Mouse (Mus musculus) hindbrain, postnatal 0 days (tissue): Measurements from ENCODE around the gene Cfb. TPM values are rescaled to one million over a fixed set of nuclear protein-coding genes. Genes with fewer than 3 reads are reported as not detected.
"Not testable (repeated sequence)": the region's sequence is repeated elsewhere in the genome, so short reads cannot be mapped to it uniquely, and the experiment has no call there.

ENCODE experiments used
- ATAC-seq: fragments of 200-750 bp; cut with Nextera tagmentation; 2 replicates; pipeline ENCODE4 v1.8.0; 2017; ENCODE audit warnings: mild to moderate bottlenecking, moderate TSS enrichment, moderate library complexity
- DNase-seq: peaks from one replicate; pipeline ENCODE4 v3.0.0-alpha.2; 2015; ENCODE audit warnings: low spot score
- H3K27ac ChIP-seq: fragments of 300-500 bp; sonication (generic); 2 replicates; pipeline ENCODE4 v1.5.1; 2014; ENCODE audit warnings: mild to moderate bottlenecking
- H3K27me3 ChIP-seq: fragments of 300-500 bp; sonication (generic); 2 replicates; pipeline ENCODE4 v1.6.1; 2014; ENCODE audit warnings: low read length, mixed read lengths; ENCODE audit not compliant: insufficient read depth
- H3K36me3 ChIP-seq: fragments of 300-500 bp; sonication (generic); 2 replicates; pipeline ENCODE4 v1.6.1; 2014; ENCODE audit warnings: low read length, mixed read lengths; ENCODE audit not compliant: insufficient read depth
- H3K4me1 ChIP-seq: fragments of 300-500 bp; sonication (generic); 2 replicates; pipeline ENCODE4 v1.6.1; 2014; ENCODE audit warnings: antibody characterized with exemption, low read length, mixed read lengths; ENCODE audit not compliant: insufficient read depth
- H3K4me2 ChIP-seq: fragments of 300-500 bp; sonication (generic); 2 replicates; pipeline ENCODE4 v1.6.1; 2014; ENCODE audit warnings: low read depth, mild to moderate bottlenecking, low read length, moderate library complexity, mixed read lengths
- H3K4me3 ChIP-seq: fragments of 300-500 bp; sonication (generic); 2 replicates; pipeline ENCODE4 v1.5.1; 2014; ENCODE audit warnings: low read length
- H3K9ac ChIP-seq: fragments of 300-500 bp; sonication (generic); replicated peaks from 2 replicates; pipeline ENCODE4 v1.6.1; 2014; ENCODE audit warnings: mild to moderate bottlenecking, low read length, moderate library complexity, mixed read lengths
- H3K9me3 ChIP-seq: fragments of 300-500 bp; sonication (generic); 2 replicates; pipeline ENCODE4 v1.6.1; 2016; ENCODE audit warnings: low read length, mixed read lengths
- CTCF ChIP-seq: IDR thresholded peaks from 2 replicates; pipeline ENCODE4 v1.5.1; 2016; ENCODE audit warnings: antibody characterized with exemption, control low read depth, low read depth
- WGBS: fragments of 180-500 bp; shearing (Covaris S2); extraction: QIAGEN DNeasy Blood & Tissue Kit; methylation state at CpG from one replicate; pipeline ENCODE4 v1.1.7; 2014; 5-methylcytosine and 5-hydroxymethylcytosine counted together
- polyA plus RNA-seq: library from polyadenylated mRNA; unstranded; fragments of >200 nt; fragmentation: Nextera tagmentation; extraction: Ambion mirVana; gene quantifications from 2 replicates; pipeline ENCODE4 v1.2.1, GENCODE M21; 2015
- total RNA-seq: library from RNA; depleted of rRNA; stranded (reverse); fragments of >200 nt; gene quantifications from 2 replicates; pipeline ENCODE4 v1.2.3, GENCODE M21; 2014; rRNA removed

The Cfb gene
- total RNA-seq (0.07 and 0.26 TPM in 2 replicates), polyA plus RNA-seq (1.0 and 1.3 TPM in 2 replicates)

GRCm38 (mm10) chr17:34862416-34863081 is at the start of gene Cfb:
TSS of gene Cfb (minus strand) at chr17:34862518.
- Histone ChIP-seq H3K4me1 (no peaks in the 10 kb centered on the region), H3K4me2 (no peak within 1 kb of the TSS), H3K27me3 (no peaks in the 10 kb centered on the region), H3K9ac (no peak within 1 kb of the TSS), H3K9me3 (no peaks in the 10 kb centered on the region), H3K36me3 (no peaks in the 10 kb centered on the region), H3K4me3 (no peak within 1 kb of the TSS), H3K27ac (no peak within 1 kb of the TSS)
- DNase-seq (no peak), ATAC-seq (no peak)
- 71% methylated on average over 8 of the region's 8 CpGs for WGBS
- no peak for TF ChIP-seq CTCF

DNA sequence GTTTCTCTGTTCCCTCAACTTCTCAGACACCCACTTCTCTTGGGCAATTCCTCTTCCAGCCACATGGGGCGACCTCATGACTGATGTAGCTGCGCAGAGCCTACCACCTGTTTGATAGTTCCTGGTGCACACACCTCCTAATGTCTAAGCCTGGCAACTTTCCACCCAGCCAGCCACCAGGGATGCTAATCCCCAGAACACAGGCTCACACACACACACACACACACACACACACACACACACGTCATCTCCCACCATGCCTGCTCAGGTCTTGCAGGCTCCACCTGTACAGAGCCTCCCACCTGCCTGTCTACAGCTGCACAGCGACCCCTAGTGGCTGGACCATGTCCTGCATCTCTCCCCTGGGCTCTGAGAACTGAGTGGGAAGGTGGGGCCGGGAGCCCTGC is 49.6 kb upstream of the Cfb start:
- Histone ChIP-seq H3K4me2 (no peak overlapping the region), H3K27me3 (no peaks in the 10 kb centered on the region), H3K27ac (no peak overlapping the region), H3K9me3 (no peaks in the 10 kb centered on the region), H3K4me1 (no peaks in the 10 kb centered on the region), H3K9ac (no peak overlapping the region), H3K4me3 (no peak overlapping the region), H3K36me3 (peaks cover 67% of the 10 kb centered on the region)
- TF ChIP-seq CTCF = peak; percentile 94
- WGBS = 35% methylated on average over 5 of the region's 5 CpGs
- ATAC-seq (peak; percentile 77), DNase-seq (peak; percentile 77)

GRCm38 (mm10) chr17:34910982-34911381 is 48.7 kb upstream of the Cfb start:
- ATAC-seq (no peak), DNase-seq (no peak)
- Histone ChIP-seq H3K27ac (no peak overlapping the region), H3K4me3 (no peak overlapping the region), H3K4me1 (no peaks in the 10 kb centered on the region), H3K4me2 (no peak overlapping the region), H3K9ac (no peak overlapping the region), H3K36me3 (peaks cover 76% of the 10 kb centered on the region), H3K27me3 (no peaks in the 10 kb centered on the region), H3K9me3 (no peaks in the 10 kb centered on the region)
- TF ChIP-seq CTCF = no peak
- WGBS = 85% methylated on average over 10 of the region's 10 CpGs

GRCm38 (mm10) chr17:34902895-34903294 is 40.6 kb upstream of the Cfb start:
- Histone ChIP-seq H3K4me3 (no peak overlapping the region), H3K4me2 (no peak overlapping the region), H3K27me3 (no peaks in the 10 kb centered on the region), H3K4me1 (no peaks in the 10 kb centered on the region), H3K36me3 (peaks cover 55% of the 10 kb centered on the region), H3K9ac (no peak overlapping the region), H3K27ac (no peak overlapping the region), H3K9me3 (no peaks in the 10 kb centered on the region)
- 90% methylated on average over 9 of the region's 9 CpGs for WGBS
- ATAC-seq (no peak), DNase-seq (no peak)
- TF ChIP-seq CTCF = no peak

DNA sequence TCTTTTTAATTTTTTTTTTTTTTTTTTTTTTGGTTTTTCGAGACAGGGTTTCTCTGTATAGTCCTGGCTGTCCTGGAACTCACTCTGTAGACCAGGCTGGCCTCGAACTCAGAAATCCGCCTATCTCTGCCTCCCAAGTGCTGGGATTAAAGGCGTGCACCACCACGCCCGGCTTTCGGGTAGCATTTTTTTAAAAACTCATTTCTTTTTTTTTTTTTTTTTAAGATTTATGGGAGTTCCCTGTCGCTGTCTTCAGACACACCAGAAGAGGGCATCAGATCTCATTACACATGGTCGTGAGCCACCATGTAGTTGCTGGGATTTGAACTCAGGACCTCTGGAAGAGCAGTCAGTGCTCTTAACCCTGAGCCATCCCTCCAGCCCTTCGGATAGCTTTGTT is 39.6 kb upstream of the Cfb start:
- not testable (repeated sequence) for H3K9me3 ChIP-seq, H3K4me1 ChIP-seq, H3K27ac ChIP-seq, H3K4me3 ChIP-seq, DNase-seq, H3K9ac ChIP-seq, H3K27me3 ChIP-seq, H3K4me2 ChIP-seq, ATAC-seq
- peaks cover 46% of the 10 kb centered on the region for H3K36me3 ChIP-seq
- 93% methylated on average over 9 of the region's 10 CpGs for WGBS

DNA sequence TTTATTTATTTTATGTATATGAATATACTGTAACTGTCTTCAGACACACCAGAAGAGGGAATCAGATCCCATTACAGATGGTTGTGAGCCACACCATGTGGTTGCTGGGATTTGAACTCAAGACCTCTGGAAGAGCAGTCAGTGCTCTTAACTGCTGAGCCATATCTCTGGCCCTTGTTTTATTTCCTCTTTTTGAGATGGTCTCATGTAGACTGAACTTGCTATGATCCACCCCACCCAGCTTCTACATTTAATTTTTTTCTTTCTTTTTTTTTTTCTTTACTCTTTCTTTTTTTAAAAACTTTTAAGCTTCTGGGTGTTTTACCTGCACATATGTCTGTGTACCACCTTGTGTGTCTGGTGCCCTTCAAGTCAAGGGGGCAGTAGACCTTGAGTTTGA is 38.5 kb upstream of the Cfb start:
- H3K4me2 ChIP-seq, ATAC-seq, H3K27me3 ChIP-seq, H3K9ac ChIP-seq, H3K4me1 ChIP-seq, DNase-seq, H3K4me3 ChIP-seq, H3K27ac ChIP-seq, H3K9me3 ChIP-seq: not testable (repeated sequence)
- H3K36me3 ChIP-seq = peaks cover 36% of the 10 kb centered on the region

DNA sequence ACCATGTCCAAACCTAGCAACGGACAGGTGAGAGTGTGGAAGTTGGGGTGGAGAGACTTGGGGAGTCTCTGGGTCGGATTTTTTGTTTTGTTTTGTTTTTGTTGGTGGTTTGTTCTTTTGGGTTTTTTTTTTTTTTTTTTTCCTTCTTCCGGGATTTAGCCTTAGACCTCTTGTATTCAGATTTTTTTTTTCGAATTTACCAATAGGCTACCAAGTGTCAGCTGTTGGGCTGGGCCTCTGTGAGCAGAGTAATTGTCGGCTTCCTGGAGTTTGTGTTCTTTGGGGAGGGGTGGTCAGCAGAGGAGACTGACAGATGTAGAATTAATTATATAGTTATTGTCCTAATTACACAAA is 37.5 kb upstream of the Cfb start:
- Histone ChIP-seq H3K27ac (peak overlapping the region; percentile 92), H3K36me3 (peaks cover 27% of the 10 kb centered on the region)
- DNase-seq = no peak

More for the DNA sequence above, 37.5 kb upstream of the Cfb start:
- 3% methylated on average over 5 of the region's 5 CpGs for WGBS
- H3K4me1 ChIP-seq = peaks cover 15% of the 10 kb centered on the region; the same call in 1 of the 2 replicates
- ATAC-seq = no peak
- H3K4me3 ChIP-seq = peak overlapping the region; percentile 88
- H3K9me3 ChIP-seq = no peaks in the 10 kb centered on the region
- no peaks in the 10 kb centered on the region for H3K27me3 ChIP-seq
- H3K9ac ChIP-seq = peak overlapping the region; percentile 93
- H3K4me2 ChIP-seq = peak overlapping the region; percentile 94
- no peak for TF ChIP-seq CTCF
